Mouse (Mus musculus) midbrain, embryonic 11.5 days (tissue): ENCODE measurements around the gene Itga4. TPM values are rescaled to one million over a fixed set of nuclear protein-coding genes. Genes with fewer than 3 reads are reported as not detected.

ENCODE experiments used
- ATAC-seq: fragments of 200-750 bp; cut with Nextera tagmentation; 2 replicates; pipeline ENCODE4 v1.8.0; 2017; ENCODE audit warnings: moderate TSS enrichment, moderate library complexity; ENCODE audit not compliant: low FRiP score
- DNase-seq: peaks from one replicate; pipeline ENCODE4 v3.0.0; 2015; ENCODE audit warnings: low spot score; ENCODE audit errors: missing footprints
- H3K27ac ChIP-seq: fragments of 300-500 bp; sonication (generic); 2 replicates; pipeline ENCODE4 v1.5.1; 2014; ENCODE audit warnings: low read depth, low read length
- H3K27me3 ChIP-seq: fragments of 300-500 bp; sonication (generic); 2 replicates; pipeline ENCODE4 v1.6.1; 2014; ENCODE audit warnings: mild to moderate bottlenecking, low read length, moderate library complexity, mixed read lengths; ENCODE audit not compliant: control insufficient read depth, insufficient read depth
- H3K36me3 ChIP-seq: fragments of 300-500 bp; sonication (generic); 2 replicates; pipeline ENCODE4 v1.6.1; 2014; ENCODE audit warnings: mild to moderate bottlenecking, low read length, moderate library complexity, mixed read lengths; ENCODE audit not compliant: control insufficient read depth, insufficient read depth
- H3K4me1 ChIP-seq: fragments of 300-500 bp; sonication (generic); 2 replicates; pipeline ENCODE4 v1.6.1; 2014; ENCODE audit warnings: low read length; ENCODE audit not compliant: control insufficient read depth, insufficient read depth
- H3K4me2 ChIP-seq: fragments of 300-500 bp; sonication (generic); 2 replicates; pipeline ENCODE4 v1.6.1; 2014; ENCODE audit warnings: mild to moderate bottlenecking, moderate library complexity
- H3K4me3 ChIP-seq: fragments of 300-500 bp; sonication (generic); 2 replicates; pipeline ENCODE4 v1.5.1; 2014; ENCODE audit warnings: low read depth, low read length
- H3K9ac ChIP-seq: fragments of 300-500 bp; sonication (generic); 2 replicates; pipeline ENCODE4 v1.6.1; 2014; ENCODE audit warnings: low read length
- H3K9me3 ChIP-seq: fragments of 300-500 bp; sonication (generic); 2 replicates; pipeline ENCODE4 v1.6.1; 2016; ENCODE audit warnings: low read length; ENCODE audit not compliant: control insufficient read depth
- WGBS: fragments of 180-500 bp; shearing (Covaris S2); extraction: QIAGEN DNeasy Blood & Tissue Kit; methylation state at CpG from one replicate; pipeline ENCODE4 v1.1.7; 2014; 5-methylcytosine and 5-hydroxymethylcytosine counted together
- polyA plus RNA-seq: library from polyadenylated mRNA; unstranded; fragments of >200 nt; fragmentation: Nextera tagmentation; extraction: Ambion mirVana; gene quantifications from 2 replicates; pipeline ENCODE4 v1.2.1, GENCODE M21; 2014

The Itga4 gene
- polyA plus RNA-seq, 1 experiment from 2014 or later, result 8.6 TPM

- ATAC-seq, result no peak
- DNase-seq, result no peak
- H3K27me3 ChIP-seq, result no peaks in the 10 kb centered on the region
Measured at GRCm38 (mm10) chr2:79316182-79316880, 61.1 kb downstream of the Itga4 start.

GRCm38 (mm10) chr2:79328079-79328478, 72.9 kb downstream of the Itga4 start:
- WGBS, result 81% methylated on average over 2 of the region's 2 CpGs
- H3K4me3 ChIP-seq, result no peak overlapping the region
- H3K9me3 ChIP-seq, result no peaks in the 10 kb centered on the region
- H3K27ac ChIP-seq, result no peak overlapping the region
- no peaks in the 10 kb centered on the region for H3K27me3 ChIP-seq
- H3K36me3 ChIP-seq, result no peaks in the 10 kb centered on the region
- no peaks in the 10 kb centered on the region for H3K4me1 ChIP-seq
- ATAC-seq (no peak), DNase-seq (no peak)
- H3K9ac ChIP-seq, result no peak overlapping the region
- H3K4me2 ChIP-seq, result no peak overlapping the region

More at GRCm38 (mm10) chr2:79316182-79316880, 61.1 kb downstream of the Itga4 start:
- H3K4me1 ChIP-seq, result no peaks in the 10 kb centered on the region
- H3K27ac ChIP-seq, result no peak overlapping the region
- H3K9me3 ChIP-seq, result no peaks in the 10 kb centered on the region
- H3K4me3 ChIP-seq, result no peak overlapping the region
- 88% methylated on average over 9 of the region's 9 CpGs for WGBS
- H3K4me2 ChIP-seq, result no peak overlapping the region
- H3K9ac ChIP-seq, result no peak overlapping the region
- no peaks in the 10 kb centered on the region for H3K36me3 ChIP-seq

GRCm38 (mm10) chr2:79334661-79335060, 79.4 kb downstream of the Itga4 start:
- ATAC-seq, result no peak
- no peak for DNase-seq
- Histone ChIP-seq H3K27me3 (no peaks in the 10 kb centered on the region), H3K4me1 (0 out of 2 replicates have a peak, but pooled peaks cover 2% of the 10 kb centered on the region), H3K27ac (no peak overlapping the region), H3K9ac (no peak overlapping the region), H3K4me2 (no peak overlapping the region), H3K36me3 (no peaks in the 10 kb centered on the region), H3K9me3 (no peaks in the 10 kb centered on the region), H3K4me3 (no peak overlapping the region)

GRCm38 (mm10) chr2:79336141-79336540, 80.9 kb downstream of the Itga4 start:
- Histone ChIP-seq H3K36me3 (no peaks in the 10 kb centered on the region), H3K4me1 (0 out of 2 replicates have a peak, but pooled peaks cover 2% of the 10 kb centered on the region), H3K27ac (no peak overlapping the region), H3K27me3 (no peaks in the 10 kb centered on the region), H3K9ac (no peak overlapping the region), H3K4me3 (no peak overlapping the region), H3K4me2 (no peak overlapping the region), H3K9me3 (no peaks in the 10 kb centered on the region)
- no peak for DNase-seq
- 60% methylated on average over 1 of the region's 1 CpGs for WGBS
- ATAC-seq, result no peak

GRCm38 (mm10) chr2:79339003-79339402, 83.8 kb downstream of the Itga4 start:
- Histone ChIP-seq H3K4me1 (0 out of 2 replicates have a peak, but pooled peaks cover 2% of the 10 kb centered on the region), H3K36me3 (no peaks in the 10 kb centered on the region), H3K9me3 (no peaks in the 10 kb centered on the region), H3K4me2 (no peak overlapping the region), H3K27me3 (no peaks in the 10 kb centered on the region), H3K9ac (no peak overlapping the region), H3K27ac (no peak overlapping the region), H3K4me3 (no peak overlapping the region)
- 56% methylated on average over 1 of the region's 1 CpGs for WGBS
- no peak for ATAC-seq
- no peak for DNase-seq

DNA sequence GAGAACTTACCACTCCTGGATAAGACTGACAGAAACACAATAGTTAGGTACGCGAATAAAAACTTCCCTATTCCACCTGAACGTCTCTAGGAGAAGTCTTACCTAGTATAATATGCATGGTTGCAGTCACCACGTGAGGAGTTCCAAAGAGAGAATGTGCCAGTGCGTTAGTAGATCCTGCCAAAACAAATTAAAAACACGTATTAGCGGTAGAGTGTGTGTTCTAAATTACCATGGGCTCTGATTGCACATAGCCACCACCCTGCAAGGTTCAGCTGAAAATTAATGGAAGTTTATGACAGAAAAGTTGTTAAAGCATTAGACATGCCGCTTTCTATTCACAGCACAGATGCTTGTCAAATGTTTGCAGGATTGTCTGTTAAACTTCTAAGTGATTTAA, 87.9 kb downstream of the Itga4 start:
- 88% methylated on average over 8 of the region's 8 CpGs for WGBS
- no peaks in the 10 kb centered on the region for H3K27me3 ChIP-seq
- H3K4me2 ChIP-seq, result no peak overlapping the region
- H3K36me3 ChIP-seq, result no peaks in the 10 kb centered on the region
- 0 out of 2 replicates have a peak, but pooled peaks cover 2% of the 10 kb centered on the region for H3K4me1 ChIP-seq
- no peak overlapping the region for H3K9ac ChIP-seq
- H3K9me3 ChIP-seq, result no peaks in the 10 kb centered on the region
- ATAC-seq (no peak), DNase-seq (no peak)
- H3K27ac ChIP-seq, result no peak overlapping the region
- H3K4me3 ChIP-seq, result no peak overlapping the region

- no peak overlapping the region for H3K9ac ChIP-seq
- no peaks in the 10 kb centered on the region for H3K36me3 ChIP-seq
- no peak overlapping the region for H3K27ac ChIP-seq
- H3K4me3 ChIP-seq, result no peak overlapping the region
- peaks cover 5% of the 10 kb centered on the region for H3K4me1 ChIP-seq
- ATAC-seq (peak; percentile 82), DNase-seq (peak; percentile 90)
- no peaks in the 10 kb centered on the region for H3K27me3 ChIP-seq
- 63% methylated on average over 6 of the region's 6 CpGs for WGBS
- H3K4me2 ChIP-seq, result no peak overlapping the region
- no peaks in the 10 kb centered on the region for H3K9me3 ChIP-seq
Measured at GRCm38 (mm10) chr2:79351179-79352099, 96.2 kb downstream of the Itga4 start.

- H3K27ac ChIP-seq, result no peak overlapping the region
- DNase-seq (peak; percentile 35), ATAC-seq (no peak)
- peaks cover 5% of the 10 kb centered on the region for H3K4me1 ChIP-seq
- H3K9ac ChIP-seq, result no peak overlapping the region
- no peak overlapping the region for H3K4me3 ChIP-seq
- H3K4me2 ChIP-seq, result no peak overlapping the region
- no peaks in the 10 kb centered on the region for H3K27me3 ChIP-seq
- H3K36me3 ChIP-seq, result no peaks in the 10 kb centered on the region
- WGBS, result 77% methylated on average over 4 of the region's 4 CpGs
- H3K9me3 ChIP-seq, result no peaks in the 10 kb centered on the region
Measured at GRCm38 (mm10) chr2:79352100-79352802, 97.0 kb downstream of the Itga4 start.
